Mouse (Mus musculus) limb, embryonic 12.5 days (tissue): ENCODE results near the gene Ilkap. TPM values are rescaled to one million over a fixed set of nuclear protein-coding genes. Genes with fewer than 3 reads are reported as not detected.

ENCODE experiments used
- ATAC-seq: fragments of 200-750 bp; cut with Nextera tagmentation; 2 replicates; pipeline ENCODE4 v1.8.0; 2017; ENCODE audit warnings: low read depth, moderate TSS enrichment; ENCODE audit not compliant: insufficient number of reproducible peaks, insufficient read depth, low FRiP score, low TSS enrichment
- H3K27ac ChIP-seq: fragments of 300-500 bp; sonication (generic); 2 replicates; pipeline ENCODE4 v1.5.1; 2016; ENCODE audit warnings: mild to moderate bottlenecking, moderate library complexity
- H3K27me3 ChIP-seq: fragments of 300-500 bp; sonication (generic); 2 replicates; pipeline ENCODE4 v1.6.1; 2016; ENCODE audit warnings: mild to moderate bottlenecking, moderate library complexity
- H3K36me3 ChIP-seq: fragments of 300-500 bp; sonication (generic); 2 replicates; pipeline ENCODE4 v1.6.1; 2016; ENCODE audit warnings: mild to moderate bottlenecking, moderate library complexity
- H3K4me1 ChIP-seq: fragments of 300-500 bp; sonication (generic); replicated peaks from 2 replicates; pipeline ENCODE4 v1.6.1; 2016
- H3K4me2 ChIP-seq: fragments of 300-500 bp; sonication (generic); 2 replicates; pipeline ENCODE4 v1.6.1; 2016; ENCODE audit warnings: mild to moderate bottlenecking, moderate library complexity
- H3K4me3 ChIP-seq: fragments of 300-500 bp; sonication (generic); replicated peaks from 2 replicates; pipeline ENCODE4 v1.5.1; 2016; ENCODE audit warnings: mild to moderate bottlenecking
- H3K9ac ChIP-seq: fragments of 300-500 bp; sonication (generic); replicated peaks from 2 replicates; pipeline ENCODE4 v1.6.1; 2016; ENCODE audit warnings: mild to moderate bottlenecking, moderate library complexity
- H3K9me3 ChIP-seq: fragments of 300-500 bp; sonication (generic); 2 replicates; pipeline ENCODE4 v1.6.1; 2016; ENCODE audit warnings: mild to moderate bottlenecking, moderate library complexity
- WGBS: fragments of 180-500 bp; shearing (Covaris S2); methylation state at CpG from one replicate; pipeline ENCODE4 v1.1.7; 2016; 5-methylcytosine and 5-hydroxymethylcytosine counted together
- polyA plus RNA-seq: library from polyadenylated mRNA; unstranded; fragments of >200 nt; fragmentation: Nextera tagmentation; extraction: Ambion mirVana; gene quantifications from 2 replicates; pipeline ENCODE4 v1.2.1, GENCODE M21; 2016

Gene Ilkap
- polyA plus RNA-seq, 1 experiment from 2014 or later = 186 TPM

- Histone ChIP-seq H3K36me3 (no peaks in the 10 kb centered on the region), H3K27ac (no peak overlapping the region), H3K9ac (no peak overlapping the region), H3K4me1 (peaks cover 15% of the 10 kb centered on the region), H3K4me3 (no peak overlapping the region), H3K27me3 (no peaks in the 10 kb centered on the region), H3K4me2 (no peak overlapping the region), H3K9me3 (no peaks in the 10 kb centered on the region)
- WGBS = 56% methylated on average over 2 of the region's 2 CpGs
- no peak for ATAC-seq
Observed at GRCm38 (mm10) chr1:91324646-91325045, 74.0 kb downstream of the Ilkap start.

Other genes with a start within 250 kb of the Ilkap start
- 1.1 and 1.9 TPM in 2 replicates for gene Ramp1, start 219.0 kb downstream of the Ilkap start, polyA plus RNA-seq
- gene Ube2f, start 148.5 kb downstream of the Ilkap start, polyA plus RNA-seq = 70.2 and 71.1 TPM in 2 replicates
- gene Scly, start 100.5 kb downstream of the Ilkap start, polyA plus RNA-seq = 12.3 and 13.7 TPM in 2 replicates
- 0.08 TPM in 2 replicates for gene Espnl, start 76.7 kb downstream of the Ilkap start, polyA plus RNA-seq
- gene Klhl30, start 47.8 kb downstream of the Ilkap start, polyA plus RNA-seq = 0.82 and 0.84 TPM in 2 replicates
- 1.5 and 1.6 TPM in 2 replicates for gene Erfe, start 32.4 kb downstream of the Ilkap start, polyA plus RNA-seq
- 121 and 127 TPM in 2 replicates for gene Hes6, start 15.2 kb upstream of the Ilkap start, polyA plus RNA-seq
- 1.9 and 2.1 TPM in 2 replicates for gene Per2, start 60.5 kb upstream of the Ilkap start, polyA plus RNA-seq
- 11.8 and 12.2 TPM in 2 replicates for gene Traf3ip1, start 95.8 kb upstream of the Ilkap start, polyA plus RNA-seq
- gene Asb1, start 141.7 kb upstream of the Ilkap start, polyA plus RNA-seq = 6.6 and 9.3 TPM in 2 replicates